Mouse (Mus musculus) kidney, embryonic 15.5 days (tissue): ENCODE measurements at regions not wholly inside any gene's neighbourhood (a gene's known extent, or its start where the extent isn't known, plus 50 kb on each side); places are given as distances from the start of the nearest gene placed in this dataset.

ENCODE experiments used
- ATAC-seq: fragments of 200-750 bp; cut with Nextera tagmentation; replicated peaks from 2 replicates; pipeline ENCODE4 v1.8.0; 2017; ENCODE audit warnings: moderate TSS enrichment; ENCODE audit not compliant: low FRiP score
- H3K27ac ChIP-seq: fragments of 300-500 bp; sonication (generic); 2 replicates; pipeline ENCODE4 v1.5.1; 2015; ENCODE audit warnings: mild to moderate bottlenecking, inconsistent platforms
- H3K27me3 ChIP-seq: fragments of 300-500 bp; sonication (generic); 2 replicates; pipeline ENCODE4 v1.6.1; 2015; ENCODE audit warnings: inconsistent platforms
- H3K36me3 ChIP-seq: fragments of 300-500 bp; sonication (generic); 2 replicates; pipeline ENCODE4 v1.6.1; 2015; ENCODE audit warnings: inconsistent platforms
- H3K4me1 ChIP-seq: fragments of 300-500 bp; sonication (generic); 2 replicates; pipeline ENCODE4 v1.6.1; 2015; ENCODE audit warnings: inconsistent platforms
- H3K4me2 ChIP-seq: fragments of 300-500 bp; sonication (generic); 2 replicates; pipeline ENCODE4 v1.6.1; 2015; ENCODE audit warnings: moderate library complexity, mild to moderate bottlenecking, inconsistent platforms
- H3K4me3 ChIP-seq: fragments of 300-500 bp; sonication (generic); replicated peaks from 2 replicates; pipeline ENCODE4 v1.5.1; 2015; ENCODE audit warnings: mild to moderate bottlenecking, inconsistent platforms
- H3K9ac ChIP-seq: fragments of 300-500 bp; sonication (generic); 2 replicates; pipeline ENCODE4 v1.6.1; 2015; ENCODE audit warnings: mild to moderate bottlenecking, inconsistent platforms
- H3K9me3 ChIP-seq: fragments of 300-500 bp; sonication (generic); replicated peaks from 2 replicates; pipeline ENCODE4 v1.6.1; 2016; ENCODE audit warnings: inconsistent platforms
- WGBS: fragments of 180-500 bp; shearing (Covaris S2); methylation state at CpG from one replicate; pipeline ENCODE4 v1.1.7; 2015; ENCODE audit warnings: mixed read lengths; 5-methylcytosine and 5-hydroxymethylcytosine counted together

GRCm38 (mm10) chr13:113500373-113500990 lies 117.9 kb downstream of the Snx18 start:
- no peaks in the 10 kb centered on the region for H3K27me3 ChIP-seq
- no peaks in the 10 kb centered on the region for H3K9me3 ChIP-seq
- H3K36me3 ChIP-seq: no peaks in the 10 kb centered on the region
- peak overlapping the region; percentile 61 for H3K27ac ChIP-seq
- H3K4me2 ChIP-seq: no peak overlapping the region
- peaks cover 21% of the 10 kb centered on the region for H3K4me1 ChIP-seq
- no peak for ATAC-seq
- H3K9ac ChIP-seq: no peak overlapping the region
- WGBS: 71% methylated on average over 3 of the region's 3 CpGs
- H3K4me3 ChIP-seq: no peak overlapping the region

GRCm38 (mm10) chr13:113499079-113499710 lies 119.2 kb downstream of the Snx18 start:
- peak overlapping the region; percentile 61 for H3K27ac ChIP-seq
- H3K36me3 ChIP-seq: no peaks in the 10 kb centered on the region
- H3K27me3 ChIP-seq: no peaks in the 10 kb centered on the region
- WGBS: 67% methylated on average over 6 of the region's 6 CpGs
- no peak for ATAC-seq
- no peak overlapping the region for H3K4me3 ChIP-seq
- H3K4me2 ChIP-seq: no peak overlapping the region
- H3K4me1 ChIP-seq: peaks cover 25% of the 10 kb centered on the region
- H3K9ac ChIP-seq: no peak overlapping the region
- H3K9me3 ChIP-seq: no peaks in the 10 kb centered on the region

- 54% methylated on average over 5 of the region's 5 CpGs for WGBS
- ATAC-seq: no peak
- peaks cover 18% of the 10 kb centered on the region for H3K4me1 ChIP-seq
- H3K36me3 ChIP-seq: no peaks in the 10 kb centered on the region
- H3K27ac ChIP-seq: peak overlapping the region; percentile 52
- no peak overlapping the region for H3K4me2 ChIP-seq
- no peaks in the 10 kb centered on the region for H3K27me3 ChIP-seq
- no peaks in the 10 kb centered on the region for H3K9me3 ChIP-seq
- no peak overlapping the region for H3K9ac ChIP-seq
- H3K4me3 ChIP-seq: no peak overlapping the region
Observed at GRCm38 (mm10) chr13:113495595-113496285, 122.6 kb downstream of the Snx18 start.

- Histone ChIP-seq H3K36me3 (no peaks in the 10 kb centered on the region), H3K9ac (no peak overlapping the region), H3K4me2 (no peak overlapping the region), H3K4me1 (peaks cover 18% of the 10 kb centered on the region), H3K9me3 (no peaks in the 10 kb centered on the region), H3K27ac (no peak overlapping the region), H3K4me3 (no peak overlapping the region), H3K27me3 (no peaks in the 10 kb centered on the region)
- WGBS: 69% methylated on average over 3 of the region's 3 CpGs
- 0 out of 2 replicates have a peak, but pooled peaks have one; percentile 62 for ATAC-seq
Observed at GRCm38 (mm10) chr13:113495136-113495535, 123.2 kb downstream of the Snx18 start.

- Histone ChIP-seq H3K4me2 (no peak overlapping the region), H3K27me3 (no peaks in the 10 kb centered on the region), H3K4me3 (no peak overlapping the region), H3K27ac (no peak overlapping the region), H3K9ac (no peak overlapping the region), H3K9me3 (no peaks in the 10 kb centered on the region), H3K36me3 (no peaks in the 10 kb centered on the region), H3K4me1 (peaks cover 17% of the 10 kb centered on the region)
- no peak for ATAC-seq
- 80% methylated on average over 5 of the region's 5 CpGs for WGBS
Observed at GRCm38 (mm10) chr13:113494688-113495087, 123.7 kb downstream of the Snx18 start.

DNA sequence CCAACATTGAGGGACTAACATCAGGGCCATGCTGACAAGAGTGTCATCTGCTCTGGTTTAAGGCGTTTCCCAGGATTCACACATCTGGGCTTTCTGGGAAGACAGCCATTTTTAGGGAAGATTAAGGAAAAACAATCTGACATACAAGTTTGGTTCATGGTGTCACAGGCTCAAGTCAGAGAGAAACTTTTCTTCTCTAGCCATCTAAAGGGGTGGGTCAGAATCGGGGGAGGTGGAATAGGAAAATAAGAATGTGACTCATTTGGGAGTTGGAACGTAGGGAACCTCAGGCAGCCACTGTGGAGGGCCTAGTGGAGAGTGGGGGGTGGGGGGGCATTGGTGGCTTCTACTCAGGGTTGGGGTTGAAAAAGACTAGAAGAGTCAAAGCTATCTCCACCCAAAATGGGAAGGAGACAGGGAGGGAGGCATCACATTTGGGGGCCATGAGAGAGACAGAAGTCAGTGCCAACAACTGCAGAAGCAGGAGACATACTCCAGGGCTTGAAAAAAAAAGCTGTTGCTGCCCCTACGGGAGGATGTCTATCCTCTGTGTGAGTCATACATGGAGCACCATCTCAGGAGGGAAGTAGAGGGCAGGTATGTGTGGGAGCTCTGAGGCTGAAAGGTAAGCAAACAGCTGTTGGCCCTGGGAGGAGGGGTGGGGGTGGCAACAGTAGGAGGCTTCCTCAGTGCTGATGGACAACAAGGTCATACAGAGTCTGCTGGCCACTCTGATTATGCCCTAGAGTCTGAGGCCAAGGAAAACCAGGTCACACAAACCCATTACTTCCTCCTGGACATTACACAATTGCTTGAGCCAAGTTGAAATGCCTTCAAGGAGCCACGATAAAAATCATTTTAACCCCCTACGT lies 128.2 kb downstream of the Snx18 start:
- no peak overlapping the region for H3K9ac ChIP-seq
- 0 out of 2 replicates have a peak, but pooled peaks cover 3% of the 10 kb centered on the region for H3K9me3 ChIP-seq
- no peak overlapping the region for H3K27ac ChIP-seq
- H3K27me3 ChIP-seq: no peaks in the 10 kb centered on the region
- no peak for ATAC-seq
- H3K4me3 ChIP-seq: no peak overlapping the region
- H3K36me3 ChIP-seq: no peaks in the 10 kb centered on the region
- no peak overlapping the region for H3K4me2 ChIP-seq
- WGBS: 59% methylated on average over 6 of the region's 6 CpGs
- 0 out of 2 replicates have a peak, but pooled peaks cover 2% of the 10 kb centered on the region for H3K4me1 ChIP-seq

DNA sequence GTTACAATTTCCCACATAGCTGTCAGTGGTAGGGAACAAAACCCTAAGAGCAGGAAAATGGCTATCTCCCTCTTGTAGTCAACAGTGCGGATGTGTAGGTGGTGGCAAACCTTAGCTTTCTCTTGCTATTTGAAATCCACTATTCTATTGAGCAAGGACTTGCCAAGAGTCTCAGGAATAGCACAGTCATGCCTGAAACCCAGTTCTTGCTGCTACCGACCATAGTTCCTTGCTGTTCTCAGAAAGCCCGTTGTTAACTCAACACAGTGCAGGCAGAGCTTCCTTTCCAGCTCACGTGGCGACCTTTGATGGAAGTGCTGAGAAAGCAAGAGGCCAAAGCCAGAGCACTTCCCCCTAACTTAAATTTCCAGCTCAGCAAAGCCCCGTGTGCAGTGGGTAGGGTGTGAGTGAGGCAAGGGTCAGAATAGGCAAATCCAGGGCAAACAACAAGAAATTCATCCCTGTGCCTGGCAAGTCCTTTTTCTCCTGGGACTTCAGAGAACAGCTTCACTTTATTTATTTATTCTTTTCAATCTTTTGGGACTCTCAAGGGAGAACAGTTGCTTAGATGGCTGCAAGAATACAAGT lies 131.9 kb downstream of the Snx18 start:
- ATAC-seq: no peak
- Histone ChIP-seq H3K4me3 (no peak overlapping the region), H3K36me3 (no peaks in the 10 kb centered on the region), H3K4me2 (no peak overlapping the region), H3K4me1 (no peaks in the 10 kb centered on the region), H3K27me3 (no peaks in the 10 kb centered on the region), H3K9me3 (0 out of 2 replicates have a peak, but pooled peaks cover 3% of the 10 kb centered on the region), H3K9ac (no peak overlapping the region), H3K27ac (no peak overlapping the region)
- 72% methylated on average over 6 of the region's 6 CpGs for WGBS

DNA sequence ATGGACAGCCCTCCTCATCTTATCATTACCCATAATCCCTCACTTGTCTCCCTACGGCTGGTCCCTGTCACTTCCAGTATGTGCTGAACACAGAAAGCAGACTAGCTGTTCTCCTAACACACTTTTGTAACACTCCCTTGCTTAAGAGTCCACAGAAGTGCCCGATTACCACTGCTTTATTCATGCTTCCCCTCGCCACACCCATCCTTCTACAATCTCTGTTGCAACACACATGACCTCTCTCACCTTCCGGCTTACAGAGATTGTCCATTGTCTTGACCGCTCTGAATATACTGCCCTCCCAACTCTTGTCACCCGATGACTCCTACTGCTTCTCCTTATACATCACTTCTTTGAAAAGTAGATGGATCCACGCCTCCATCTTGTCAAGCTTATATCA lies 132.9 kb downstream of the Snx18 start:
- Histone ChIP-seq H3K27me3 (no peaks in the 10 kb centered on the region), H3K36me3 (no peaks in the 10 kb centered on the region), H3K9me3 (0 out of 2 replicates have a peak, but pooled peaks cover 3% of the 10 kb centered on the region), H3K9ac (no peak overlapping the region), H3K4me3 (no peak overlapping the region), H3K4me1 (no peaks in the 10 kb centered on the region), H3K4me2 (no peak overlapping the region), H3K27ac (no peak overlapping the region)
- no peak for ATAC-seq
- 90% methylated on average over 7 of the region's 7 CpGs for WGBS

GRCm38 (mm10) chr13:113484159-113484762 lies 134.1 kb downstream of the Snx18 start:
- H3K27me3 ChIP-seq: no peaks in the 10 kb centered on the region
- H3K4me2 ChIP-seq: no peak overlapping the region
- no peaks in the 10 kb centered on the region for H3K36me3 ChIP-seq
- no peak overlapping the region for H3K9ac ChIP-seq
- 0 out of 2 replicates have a peak, but pooled peaks cover 3% of the 10 kb centered on the region for H3K9me3 ChIP-seq
- no peak for ATAC-seq
- H3K4me1 ChIP-seq: no peaks in the 10 kb centered on the region
- 70% methylated on average over 10 of the region's 10 CpGs for WGBS
- no peak overlapping the region for H3K4me3 ChIP-seq
- H3K27ac ChIP-seq: no peak overlapping the region

DNA sequence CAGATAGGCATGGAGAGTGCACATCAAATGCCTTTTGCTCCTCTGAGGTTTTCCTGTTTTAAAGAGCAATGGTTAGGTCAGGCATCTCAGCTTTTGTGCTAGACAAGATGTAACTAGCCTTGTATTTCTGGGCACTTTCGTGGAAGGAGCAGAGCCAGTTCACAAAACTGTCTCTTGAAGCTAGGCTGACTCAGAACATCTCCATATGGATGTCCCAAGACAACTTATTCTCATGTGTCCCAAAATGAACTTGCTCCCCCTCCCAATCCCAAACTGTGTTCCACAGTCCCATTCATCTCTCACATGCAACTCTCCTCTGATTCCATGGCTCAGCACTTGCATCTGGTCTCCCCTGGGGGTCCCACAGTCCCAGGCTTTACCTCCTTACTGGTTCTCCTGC lies 135.5 kb downstream of the Snx18 start:
- ATAC-seq: no peak
- 89% methylated on average over 1 of the region's 1 CpGs for WGBS

GRCm38 (mm10) chr13:113477901-113478510 lies 140.4 kb downstream of the Snx18 start:
- H3K9ac ChIP-seq: no peak overlapping the region
- H3K4me2 ChIP-seq: no peak overlapping the region
- H3K27me3 ChIP-seq: no peaks in the 10 kb centered on the region
- no peaks in the 10 kb centered on the region for H3K4me1 ChIP-seq
- 82% methylated on average over 5 of the region's 5 CpGs for WGBS
- no peak overlapping the region for H3K27ac ChIP-seq
- no peak overlapping the region for H3K4me3 ChIP-seq
- H3K9me3 ChIP-seq: no peaks in the 10 kb centered on the region
- H3K36me3 ChIP-seq: no peaks in the 10 kb centered on the region
- no peak for ATAC-seq

More for the DNA sequence above, 135.5 kb downstream of the Snx18 start:
- H3K9me3 ChIP-seq: no peaks in the 10 kb centered on the region
- H3K4me3 ChIP-seq: no peak overlapping the region
- no peak overlapping the region for H3K4me2 ChIP-seq
- H3K27me3 ChIP-seq: no peaks in the 10 kb centered on the region
- no peak overlapping the region for H3K27ac ChIP-seq
- no peak overlapping the region for H3K9ac ChIP-seq
- no peaks in the 10 kb centered on the region for H3K36me3 ChIP-seq
- H3K4me1 ChIP-seq: no peaks in the 10 kb centered on the region
